Mouse (Mus musculus) olfactory bulb, adult 2 months (tissue): ENCODE results near the gene Nrg3. TPM values are rescaled to one million over a fixed set of nuclear protein-coding genes. Genes with fewer than 3 reads are reported as not detected.

Experiments used
- H3K27ac ChIP-seq: fragments of 200-500 bp; 2 replicates; pipeline ENCODE4 v1.5.1; 2012; ENCODE audit warnings: low read depth, low read length; ENCODE audit not compliant: insufficient read depth
- H3K4me1 ChIP-seq: fragments of 200-500 bp; 2 replicates; pipeline ENCODE4 v1.6.1; 2012; ENCODE audit warnings: low read length; ENCODE audit not compliant: control insufficient read depth, insufficient read depth
- H3K4me3 ChIP-seq: fragments of 200-500 bp; 2 replicates; pipeline ENCODE4 v1.5.1; 2012; ENCODE audit warnings: mild to moderate bottlenecking, low read depth, low read length, moderate library complexity; ENCODE audit not compliant: insufficient read depth
- CTCF ChIP-seq: fragments of 200-500 bp; IDR thresholded peaks from 2 replicates; pipeline ENCODE4 v1.5.1; 2012; ENCODE audit warnings: low read depth, mild to moderate bottlenecking, low read length, moderate library complexity; ENCODE audit not compliant: insufficient read depth
- POLR2A ChIP-seq: fragments of 200-500 bp; IDR thresholded peaks from 2 replicates; pipeline ENCODE4 v1.6.1; 2012; ENCODE audit warnings: mild to moderate bottlenecking, low read depth, low read length, moderate library complexity; ENCODE audit not compliant: insufficient read depth
- WGBS: fragments of 180-500 bp; shearing (Covaris S2); methylation state at CpG from one replicate; pipeline ENCODE4 v1.1.7; 2018; 5-methylcytosine and 5-hydroxymethylcytosine counted together
- polyA plus RNA-seq: library from polyadenylated mRNA; stranded (reverse); fragments of >200 nt; gene quantifications from 2 replicates; pipeline ENCODE4 v1.2.4, GENCODE M21; 2012; ENCODE audit warnings: low replicate concordance; ENCODE audit not compliant: missing spikeins, insufficient read depth, insufficient read length

Gene Nrg3
- polyA plus RNA-seq, 1 experiment: not detected

DNA sequence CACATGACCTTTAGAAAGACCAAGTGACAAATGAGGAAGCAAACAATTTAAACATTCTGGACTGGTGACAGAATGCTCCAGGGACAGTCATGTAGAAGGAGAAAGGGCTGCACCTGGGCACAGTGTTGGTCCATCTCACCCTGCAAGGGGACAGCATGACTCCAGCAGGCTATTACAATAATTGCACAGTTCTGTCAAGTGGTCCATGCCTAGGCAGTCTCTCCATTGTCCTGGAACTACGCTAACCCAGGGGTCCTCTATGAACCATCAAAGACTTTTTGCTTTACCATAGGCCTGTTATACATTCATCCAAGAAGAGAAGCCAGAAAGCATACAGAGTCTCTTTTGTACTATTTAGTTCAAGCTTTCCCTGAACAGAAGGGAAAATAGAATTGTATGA, 549.2 kb downstream of the Nrg3 start:
- TF ChIP-seq CTCF: no peak
- TF ChIP-seq POLR2A: no peak
- H3K4me1 ChIP-seq: no peaks in the 10 kb centered on the region
- no peak overlapping the region for H3K4me3 ChIP-seq
- 80% methylated on average over 1 of the region's 1 CpGs for WGBS
- no peak overlapping the region for H3K27ac ChIP-seq

- Histone ChIP-seq H3K4me3 (no peak overlapping the region), H3K4me1 (no peaks in the 10 kb centered on the region), H3K27ac (no peak overlapping the region)
- TF ChIP-seq POLR2A (no peak), CTCF (no peak)
- WGBS: 41% methylated on average over 2 of the region's 2 CpGs
These were observed 552.1 kb downstream of the Nrg3 start for GRCm38 (mm10) chr14:38920800-38921199.

GRCm38 (mm10) chr14:38870591-38870990, 602.3 kb downstream of the Nrg3 start:
- Histone ChIP-seq H3K4me3 (no peak overlapping the region), H3K27ac (no peak overlapping the region), H3K4me1 (no peaks in the 10 kb centered on the region)
- TF ChIP-seq POLR2A (no peak), CTCF (no peak)
- WGBS: 45% methylated on average over 2 of the region's 2 CpGs

DNA sequence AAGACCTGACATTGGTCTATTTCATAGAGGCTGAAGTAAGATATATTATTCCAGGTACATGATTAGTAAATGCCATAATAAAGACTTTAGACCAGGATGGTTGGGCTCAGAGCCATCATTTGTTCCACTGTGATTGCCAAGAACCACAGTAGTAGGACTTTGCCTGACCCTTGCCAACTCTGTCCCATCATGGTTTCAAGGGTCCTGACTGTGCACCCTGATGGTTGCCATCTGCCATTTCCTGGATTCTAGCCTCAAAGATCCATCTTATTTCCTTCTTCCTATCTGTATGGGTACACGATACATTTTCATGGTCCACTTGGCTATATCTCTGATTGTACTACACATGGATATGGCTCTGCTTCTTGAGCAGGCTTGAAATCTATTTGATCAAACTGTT, 625.3 kb downstream of the Nrg3 start:
- WGBS: 95% methylated on average over 1 of the region's 1 CpGs
- TF ChIP-seq POLR2A: no peak
- TF ChIP-seq CTCF: no peak
- Histone ChIP-seq H3K4me3 (no peak overlapping the region), H3K4me1 (no peaks in the 10 kb centered on the region), H3K27ac (no peak overlapping the region)

GRCm38 (mm10) chr14:38847091-38847490, 625.8 kb downstream of the Nrg3 start:
- 90% methylated on average over 1 of the region's 1 CpGs for WGBS
- Histone ChIP-seq H3K4me3 (no peak overlapping the region), H3K4me1 (no peaks in the 10 kb centered on the region), H3K27ac (no peak overlapping the region)
- TF ChIP-seq CTCF (no peak), POLR2A (no peak)

DNA sequence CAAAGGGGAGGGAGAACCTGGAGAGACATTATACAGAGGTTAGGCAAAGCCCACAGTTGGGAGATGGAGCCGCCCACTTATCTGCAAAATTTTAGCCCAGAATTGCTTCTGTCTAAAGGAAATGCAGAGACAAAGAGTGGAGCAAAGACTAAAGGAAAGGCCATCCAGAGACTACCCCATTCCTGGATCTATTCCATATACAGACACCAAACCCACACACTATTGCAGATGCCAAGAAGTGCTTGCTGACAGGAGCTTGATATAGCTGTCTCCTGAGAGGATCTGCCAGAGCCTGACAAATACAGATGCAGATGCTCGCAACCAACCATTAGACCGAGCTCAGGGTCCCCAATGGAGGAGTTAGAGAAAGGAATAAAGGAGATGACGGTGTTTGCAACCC, 637.9 kb downstream of the Nrg3 start:
- 89% methylated on average over 4 of the region's 4 CpGs for WGBS
- Histone ChIP-seq H3K4me3 (no peak overlapping the region), H3K4me1 (no peaks in the 10 kb centered on the region), H3K27ac (no peak overlapping the region)
- TF ChIP-seq CTCF: no peak
- TF ChIP-seq POLR2A: no peak

DNA sequence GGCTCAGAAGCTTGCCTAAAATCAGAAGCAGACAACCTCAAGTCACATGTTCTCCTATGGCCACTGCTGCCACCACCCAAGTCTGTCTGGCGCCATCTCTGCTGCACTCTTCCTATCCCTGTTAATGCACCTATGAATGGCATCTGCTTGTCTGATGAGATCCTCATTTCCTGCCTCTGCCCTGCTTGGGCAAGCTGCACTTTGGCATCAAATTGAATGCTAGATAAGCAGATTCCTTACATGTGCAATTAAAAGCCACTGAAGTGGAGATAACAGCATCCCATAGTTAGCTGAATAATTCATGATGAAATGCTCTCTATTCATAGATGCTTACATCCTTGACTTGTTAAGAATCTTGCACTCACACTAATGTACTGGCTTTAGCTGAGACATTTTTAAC, 648.0 kb downstream of the Nrg3 start:
- Histone ChIP-seq H3K27ac (no peak overlapping the region), H3K4me3 (no peak overlapping the region), H3K4me1 (no peaks in the 10 kb centered on the region)
- no peak for TF ChIP-seq CTCF
- TF ChIP-seq POLR2A: no peak
- 71% methylated on average over 1 of the region's 1 CpGs for WGBS

DNA sequence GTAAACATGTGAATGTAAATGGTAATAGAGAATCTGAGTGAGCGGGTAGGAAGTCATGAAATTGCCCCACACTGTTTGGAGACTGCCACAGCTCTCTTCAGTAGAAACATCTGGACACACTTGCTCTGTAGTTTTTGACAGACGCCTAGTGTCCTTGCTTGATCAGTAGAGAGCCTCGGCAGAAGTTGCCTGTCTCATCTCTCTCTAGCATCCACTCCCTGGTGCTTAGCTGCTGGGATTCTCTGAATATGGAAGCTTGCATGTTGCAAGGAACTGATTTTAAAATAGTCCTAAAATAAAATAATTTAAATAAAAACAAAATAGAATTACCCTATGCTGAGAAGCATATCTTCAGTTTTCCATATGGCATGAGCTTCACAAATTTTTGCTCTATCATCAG, 675.9 kb downstream of the Nrg3 start:
- WGBS: 90% methylated on average over 3 of the region's 3 CpGs
- TF ChIP-seq POLR2A (no peak), CTCF (no peak)
- Histone ChIP-seq H3K4me3 (no peak overlapping the region), H3K27ac (no peak overlapping the region), H3K4me1 (no peaks in the 10 kb centered on the region)

DNA sequence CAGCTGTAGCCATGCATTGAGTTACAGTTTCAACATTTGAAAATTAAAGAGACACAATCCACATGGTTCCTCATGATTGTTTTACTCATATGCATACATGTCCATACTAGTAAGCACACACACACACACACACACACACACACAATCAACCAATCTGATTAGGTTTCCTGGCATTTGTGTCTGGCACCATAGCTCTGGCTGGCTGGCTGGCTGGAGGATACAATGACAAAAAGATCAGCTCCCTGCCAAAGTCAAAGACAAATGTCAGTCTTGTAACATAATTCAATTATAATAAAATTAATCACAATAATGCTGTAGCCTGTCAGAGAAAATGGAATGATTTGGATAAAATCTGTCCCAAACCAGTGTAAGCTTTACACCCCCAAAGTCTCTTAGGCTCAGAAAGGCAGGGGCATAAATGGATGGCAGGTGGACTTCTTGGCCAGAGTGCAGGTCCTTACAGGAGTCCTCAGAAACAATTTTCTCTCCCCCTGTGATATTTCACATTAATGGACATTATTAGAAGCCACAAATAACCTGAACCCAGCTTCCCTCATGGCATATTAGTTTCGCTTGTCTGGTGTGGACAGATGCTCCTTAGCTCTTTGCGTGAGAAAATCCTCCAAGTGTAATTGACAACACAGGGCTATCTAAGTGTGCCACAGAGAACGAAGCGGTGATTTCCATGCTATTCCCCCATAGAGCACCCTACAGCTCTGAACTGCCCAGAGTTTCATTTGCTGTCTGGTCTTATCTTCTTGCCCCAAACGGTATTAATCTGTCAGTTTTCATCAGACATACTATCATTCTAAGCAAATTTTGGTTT, 697.4 kb downstream of the Nrg3 start:
- no peak overlapping the region for H3K4me3 ChIP-seq
- TF ChIP-seq POLR2A (no peak), CTCF (no peak)
- H3K4me1 ChIP-seq: no peaks in the 10 kb centered on the region
- 91% methylated on average over 5 of the region's 5 CpGs for WGBS
- no peak overlapping the region for H3K27ac ChIP-seq
